In the genomic region with DNA sequence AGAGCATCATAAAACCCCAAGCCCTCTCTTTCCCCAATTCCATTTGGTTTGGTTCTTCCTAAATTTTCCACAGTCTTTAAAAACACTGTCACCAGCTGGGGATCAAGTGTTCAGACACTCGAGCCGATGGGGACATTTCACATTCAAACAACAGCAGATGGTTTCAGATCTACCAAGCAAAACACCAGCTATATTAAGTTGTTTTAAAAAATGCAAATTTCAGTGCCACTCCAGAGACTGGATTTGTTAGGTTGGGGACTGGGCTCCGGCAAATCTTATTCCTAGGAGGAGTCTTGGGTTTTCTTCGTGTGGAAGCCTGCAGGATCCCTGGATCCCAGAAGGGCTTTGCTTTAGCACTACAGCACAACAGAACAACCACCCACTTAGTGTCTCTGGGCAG, we compare ENCODE assay signal across 23 mouse cellular contexts. TPM values are rescaled to one million over a fixed set of nuclear protein-coding genes. Genes with fewer than 3 reads are reported as not detected.
DNase-seq lines count a peak whose midpoint lies in the region; ATAC-seq and TF ChIP-seq lines count a peak whose summit lies in the region.
"Had no signal": no experiment of that assay in that cellular context is flagged by ENCODE, and none has a peak within 500 bp of the region (broad histone marks: within the 10 kb centered on the region; RNA-seq: fewer than 3 reads in every experiment).

No protein-coding gene starts in this region.

- WGBS in forebrain, postnatal 0 days = 47% methylated on average over 4 of the region's 4 CpGs

- no peaks in the 10 kb centered on the region for H3K4me1 ChIP-seq in forebrain, postnatal 0 days (ENCODE audit: insufficient read depth)
- H3K4me1 ChIP-seq: embryonic facial prominence, embryonic 15.5 days; heart, embryonic 13.5 days; intestine, embryonic 15.5 days; limb, embryonic 15.5 days; liver, embryonic 15.5 days had no signal

- no peak overlapping the region for H3K4me3 ChIP-seq in forebrain, postnatal 0 days (ENCODE audit: low read depth, low read length)
- H3K4me3 ChIP-seq: embryonic facial prominence, embryonic 15.5 days; heart, embryonic 13.5 days; hindbrain, embryonic 15.5 days; intestine, embryonic 15.5 days; limb, embryonic 15.5 days; liver, embryonic 15.5 days had no signal

- DNase-seq in frontal cortex, postnatal 25 days (ENCODE audit: low spot score in 2 of 2) = no peak
- peak; percentile 60 for DNase-seq in right cerebral cortex, adult 18-20 months
- no peak for DNase-seq in right cerebral cortex, postnatal 14 days
- peak; percentile 64 for DNase-seq in forebrain, postnatal 0 days
- peak; percentile 89 for DNase-seq in telencephalon, adult 2 months (ENCODE audit: low read depth, low spot score)
- no peak for DNase-seq in thymus, postnatal 0 days (ENCODE audit: low spot score)
- DNase-seq: adrenal gland, adult 2 months; B cell, adult 2 months; cerebellum, adult 9-11 months; gastrocnemius, postnatal 14 days; heart, adult 18-20 months; heart, postnatal 36 days; kidney, adult 9 months; kidney, postnatal 25 days had no signal

- H3K36me3 ChIP-seq in forebrain, postnatal 0 days (ENCODE audit: insufficient read depth) = no peaks in the 10 kb centered on the region
- H3K36me3 ChIP-seq: embryonic facial prominence, embryonic 15.5 days; heart, embryonic 13.5 days; hindbrain, embryonic 15.5 days; intestine, embryonic 15.5 days; limb, embryonic 15.5 days; liver, embryonic 15.5 days had no signal

- H3K27ac ChIP-seq in forebrain, postnatal 0 days (ENCODE audit: low read depth, low read length) = peak overlapping the region; percentile 54
- H3K27ac ChIP-seq: embryonic facial prominence, embryonic 15.5 days; heart, embryonic 13.5 days; hindbrain, embryonic 15.5 days; intestine, embryonic 15.5 days; limb, embryonic 15.5 days; liver, embryonic 15.5 days; macrophage had no signal

- no peaks in the 10 kb centered on the region for H3K27me3 ChIP-seq in forebrain, postnatal 0 days (ENCODE audit: insufficient read depth, low read length)
- H3K27me3 ChIP-seq: embryonic facial prominence, embryonic 15.5 days; heart, embryonic 13.5 days; hindbrain, embryonic 15.5 days; intestine, embryonic 15.5 days; limb, embryonic 15.5 days; liver, embryonic 15.5 days had no signal

- peak; percentile 87 for ATAC-seq in frontal cortex, adult (ENCODE audit: low TSS enrichment)
- ATAC-seq in forebrain, postnatal 0 days = peak; percentile 86
- ATAC-seq: intestine, embryonic 15.5 days had no signal

- H3K4me2 ChIP-seq in forebrain, postnatal 0 days (ENCODE audit: low read depth) = no peak overlapping the region
- H3K4me2 ChIP-seq: embryonic facial prominence, embryonic 15.5 days; heart, embryonic 13.5 days; hindbrain, embryonic 15.5 days; intestine, embryonic 15.5 days; limb, embryonic 15.5 days; liver, embryonic 15.5 days; midbrain, embryonic 11.5 days had no signal

- no peak overlapping the region for H3K9ac ChIP-seq in forebrain, postnatal 0 days
- H3K9ac ChIP-seq: embryonic facial prominence, embryonic 15.5 days; heart, embryonic 13.5 days; hindbrain, embryonic 15.5 days; intestine, embryonic 15.5 days; limb, embryonic 15.5 days; liver, embryonic 15.5 days had no signal

- H3K9me3 ChIP-seq in forebrain, postnatal 0 days (ENCODE audit: low read length) = no peaks in the 10 kb centered on the region
- H3K9me3 ChIP-seq: embryonic facial prominence, embryonic 15.5 days; intestine, embryonic 15.5 days; limb, embryonic 15.5 days; liver, embryonic 15.5 days had no signal

- no peak for TF ChIP-seq CTCF in forebrain, postnatal 0 days (IDR thresholded peaks at IDR 0.05; ENCODE audit: low read depth)

RNA-seq across cellular contexts. Expression of gene Alox5ap, which starts 28.5 kb away (rescaled TPM):
- 3.4 and 11.6 TPM in 2 replicates for total RNA-seq in forebrain, postnatal 0 days (2014; rRNA removed)
- polyA plus RNA-seq in forebrain, postnatal 0 days (2015; fragmentation: Nextera tagmentation; extraction: Ambion mirVana) = 10.8 and 13.3 TPM in 2 replicates
- polyA plus RNA-seq in thymus, postnatal 0 days (2015; fragmentation: Nextera tagmentation; extraction: Ambion mirVana) = 29.7 and 29.8 TPM in 2 replicates

Comparison
In these comparisons a context has a peak if more than half of its experiments do, and no peak if none do; other contexts are left out.
1. DNase-seq: peak in right cerebral cortex, adult 18-20 months (single experiment), forebrain, postnatal 0 days (single experiment) and telencephalon, adult 2 months (single experiment); none in frontal cortex, postnatal 25 days (0 of 2), right cerebral cortex, postnatal 14 days (single experiment) and thymus, postnatal 0 days (single experiment).